Mouse (Mus musculus) forelimb bud, embryonic 11.5 days (tissue): Measurements from ENCODE around the gene Atp5e.
A peak's percentile ranks its signal among the peaks of the same experiment; 100 is the strongest.

ENCODE experiments used
- DNase-seq: peaks from one replicate; pipeline ENCODE4 v3.0.0-alpha.2; 2012; ENCODE audit warnings: low read depth, low spot score

Atp5e gene

GRCm38 (mm10) chr2:174415731-174416310 is 48.1 kb downstream of the Atp5e start, which contains the start of gene Nelfcd:
Gene Nelfcd (plus strand): TSS chr2:174415804.
- DNase-seq: peak; percentile 96

- DNase-seq: no peak
Observed at GRCm38 (mm10) chr2:174415001-174415730, 48.7 kb downstream of the Atp5e start.

GRCm38 (mm10) chr2:174413127-174413526 is 50.8 kb downstream of the Atp5e start:
- no peak for DNase-seq
